In genomic region chr9:83112305-83112768, GRCm38 (mm10) we compare ENCODE assay signal across 18 mouse cellular contexts. TPM values are rescaled to one million over a fixed set of nuclear protein-coding genes. Genes with fewer than 3 reads are reported as not detected.
DNase-seq lines count a peak whose midpoint lies in the region; ATAC-seq lines count a peak whose summit lies in the region.
"Had no signal": no experiment of that assay in that cellular context is flagged by ENCODE, and none has a peak within 500 bp of the region (broad histone marks: within the 10 kb centered on the region; RNA-seq: fewer than 3 reads in every experiment).

No protein-coding gene starts in this region.

- ATAC-seq in heart, embryonic 11.5 days (replicated peaks; ENCODE audit: insufficient number of reproducible peaks, low FRiP score, low TSS enrichment): no peak
- ATAC-seq in forebrain, embryonic 13.5 days: no peak
- ATAC-seq in forebrain, embryonic 11.5 days (replicated peaks; ENCODE audit: low FRiP score): no peak
- ATAC-seq: intestine, postnatal 0 days; Patski had no signal

- H3K4me3 ChIP-seq in heart, embryonic 11.5 days (ENCODE audit: low read depth, low read length): no peak overlapping the region
- no peak overlapping the region for H3K4me3 ChIP-seq in forebrain, embryonic 13.5 days
- no peak overlapping the region for H3K4me3 ChIP-seq in forebrain, embryonic 11.5 days (ENCODE audit: low read depth, low read length)
- H3K4me3 ChIP-seq: embryonic facial prominence, embryonic 13.5 days; forebrain, embryonic 10.5 days; hindbrain, embryonic 15.5 days; megakaryocyte, embryonic 14.5 days; neural tube, embryonic 13.5 days had no signal

- no peak overlapping the region for H3K27ac ChIP-seq in heart, embryonic 11.5 days (ENCODE audit: low read depth, low read length)
- no peak overlapping the region for H3K27ac ChIP-seq in forebrain, embryonic 13.5 days
- H3K27ac ChIP-seq in forebrain, embryonic 11.5 days (ENCODE audit: low read depth, low read length): no peak overlapping the region
- H3K27ac ChIP-seq: embryonic facial prominence, embryonic 13.5 days; forebrain, embryonic 10.5 days; hindbrain, embryonic 15.5 days; neural tube, embryonic 13.5 days had no signal

- no peaks in the 10 kb centered on the region for H3K27me3 ChIP-seq in heart, embryonic 11.5 days (ENCODE audit: control insufficient read depth, insufficient read depth, low read length)
- no peaks in the 10 kb centered on the region for H3K27me3 ChIP-seq in forebrain, embryonic 13.5 days
- no peaks in the 10 kb centered on the region for H3K27me3 ChIP-seq in forebrain, embryonic 11.5 days (ENCODE audit: control insufficient read depth, insufficient read depth, low read length)
- H3K27me3 ChIP-seq: embryonic facial prominence, embryonic 13.5 days; hindbrain, embryonic 15.5 days; megakaryocyte, embryonic 14.5 days; neural tube, embryonic 13.5 days; Patski had no signal

- WGBS in heart, embryonic 11.5 days (ENCODE audit: insufficient replicate concordance): 62% methylated on average over 9 of the region's 9 CpGs
- 92% methylated on average over 9 of the region's 9 CpGs for WGBS in forebrain, embryonic 13.5 days
- WGBS in forebrain, embryonic 11.5 days: 89% methylated on average over 9 of the region's 9 CpGs

- H3K9me3 ChIP-seq in heart, embryonic 11.5 days (replicated peaks; ENCODE audit: control insufficient read depth, low read length): no peaks in the 10 kb centered on the region
- no peaks in the 10 kb centered on the region for H3K9me3 ChIP-seq in forebrain, embryonic 13.5 days (replicated peaks)
- no peaks in the 10 kb centered on the region for H3K9me3 ChIP-seq in forebrain, embryonic 11.5 days (ENCODE audit: control insufficient read depth, low read length)
- H3K9me3 ChIP-seq: embryonic facial prominence, embryonic 13.5 days; forebrain, embryonic 10.5 days; hindbrain, embryonic 15.5 days; megakaryocyte, embryonic 14.5 days; neural tube, embryonic 13.5 days had no signal

- no peaks in the 10 kb centered on the region for H3K4me1 ChIP-seq in heart, embryonic 11.5 days (ENCODE audit: control insufficient read depth, insufficient read depth, low read length)
- H3K4me1 ChIP-seq in forebrain, embryonic 13.5 days: 0 out of 2 replicates have a peak, but pooled peaks cover 3% of the 10 kb centered on the region
- no peaks in the 10 kb centered on the region for H3K4me1 ChIP-seq in forebrain, embryonic 11.5 days (replicated peaks; ENCODE audit: control insufficient read depth, insufficient read depth, low read length)
- H3K4me1 ChIP-seq: hindbrain, embryonic 15.5 days; neural tube, embryonic 13.5 days had no signal

- no peak overlapping the region for H3K9ac ChIP-seq in heart, embryonic 11.5 days (ENCODE audit: low read depth, low read length)
- no peak overlapping the region for H3K9ac ChIP-seq in forebrain, embryonic 13.5 days
- no peak overlapping the region for H3K9ac ChIP-seq in forebrain, embryonic 11.5 days (ENCODE audit: low read length)
- H3K9ac ChIP-seq: embryonic facial prominence, embryonic 13.5 days; hindbrain, embryonic 15.5 days; lung, embryonic 14.5 days; neural tube, embryonic 13.5 days had no signal

- no peak overlapping the region for H3K4me2 ChIP-seq in heart, embryonic 11.5 days
- no peak overlapping the region for H3K4me2 ChIP-seq in forebrain, embryonic 13.5 days
- no peak overlapping the region for H3K4me2 ChIP-seq in forebrain, embryonic 11.5 days (ENCODE audit: low read depth, low read length, severe bottlenecking)
- H3K4me2 ChIP-seq: embryonic facial prominence, embryonic 13.5 days; hindbrain, embryonic 15.5 days; lung, embryonic 14.5 days; neural tube, embryonic 13.5 days had no signal

- H3K36me3 ChIP-seq in heart, embryonic 11.5 days (ENCODE audit: control insufficient read depth, insufficient read depth, low read length): no peaks in the 10 kb centered on the region
- H3K36me3 ChIP-seq in forebrain, embryonic 13.5 days (ENCODE audit: poor library complexity, severe bottlenecking): peaks cover 12% of the 10 kb centered on the region; the same call in 1 of the 2 replicates
- H3K36me3 ChIP-seq in forebrain, embryonic 11.5 days (ENCODE audit: control insufficient read depth, insufficient read depth, low read length): no peaks in the 10 kb centered on the region
- H3K36me3 ChIP-seq: hindbrain, embryonic 15.5 days; neural tube, embryonic 13.5 days had no signal

- DNase-seq in heart, adult 11 months: peak; percentile 82
- peak; percentile 56 to 63 for DNase-seq in spleen, postnatal 36 days (ENCODE audit: low spot score in 2 of 2)
- DNase-seq in spleen, postnatal 14 days (ENCODE audit: low spot score in 2 of 2): no peak
- peak; percentile 9 to 26 for DNase-seq in cerebellum, postnatal 36 days
- DNase-seq in forebrain, embryonic 11.5 days (ENCODE audit: low spot score): no peak
- DNase-seq: adrenal gland, postnatal 36 days; kidney, postnatal 25 days; lung, embryonic 14.5 days; thymus, postnatal 25 days had no signal

RNA-seq across cellular contexts. Expression of gene Hmgn3, which starts 34.1 kb away (rescaled TPM):
- 112 and 115 TPM in 2 replicates for polyA plus RNA-seq in heart, embryonic 11.5 days (2014; fragmentation: Nextera tagmentation; extraction: Ambion mirVana)
- 186 and 213 TPM in 2 replicates for polyA plus RNA-seq in forebrain, embryonic 13.5 days (2015; fragmentation: Nextera tagmentation; extraction: Ambion mirVana)
- 176 and 207 TPM in 2 replicates for polyA plus RNA-seq in forebrain, embryonic 11.5 days (2014; fragmentation: Nextera tagmentation; extraction: Ambion mirVana)

Comparison
In these comparisons a context has a peak if more than half of its experiments do, and no peak if none do; other contexts are left out.
1. DNase-seq: peak in heart, adult 11 months (single experiment), spleen, postnatal 36 days (2 of 2) and cerebellum, postnatal 36 days (2 of 2); none in spleen, postnatal 14 days (0 of 2) and forebrain, embryonic 11.5 days (single experiment).